Comparison of ENCODE assay signal across 27 mouse cellular contexts in genomic region chr16:92387692-92388091, GRCm38 (mm10). TPM values are rescaled to one million over a fixed set of nuclear protein-coding genes. Genes with fewer than 3 reads are reported as not detected.
DNase-seq lines count a peak whose midpoint lies in the region; ATAC-seq lines count a peak whose summit lies in the region.
"Had no signal": no experiment of that assay in that cellular context is flagged by ENCODE, and none has a peak within 500 bp of the region (broad histone marks: within the 10 kb centered on the region; RNA-seq: fewer than 3 reads in every experiment).

No protein-coding gene starts in this region.

- WGBS in midbrain, embryonic 11.5 days: 22% methylated on average over 10 of the region's 10 CpGs
- 24% methylated on average over 10 of the region's 10 CpGs for WGBS in midbrain, embryonic 13.5 days
- WGBS in midbrain, embryonic 14.5 days: 12% methylated on average over 10 of the region's 10 CpGs

- no peaks in the 10 kb centered on the region for H3K9me3 ChIP-seq in midbrain, embryonic 11.5 days (ENCODE audit: control insufficient read depth, low read length)
- no peaks in the 10 kb centered on the region for H3K9me3 ChIP-seq in midbrain, embryonic 13.5 days
- H3K9me3 ChIP-seq in midbrain, embryonic 14.5 days (ENCODE audit: control insufficient read depth, low read length): no peaks in the 10 kb centered on the region
- H3K9me3 ChIP-seq: embryonic facial prominence, embryonic 13.5 days; embryonic facial prominence, embryonic 15.5 days; forebrain, embryonic 13.5 days; forebrain, embryonic 15.5 days had no signal

- H3K9ac ChIP-seq in midbrain, embryonic 11.5 days (ENCODE audit: low read length): no peak overlapping the region
- no peak overlapping the region for H3K9ac ChIP-seq in midbrain, embryonic 13.5 days (replicated peaks)
- H3K9ac ChIP-seq in midbrain, embryonic 14.5 days (replicated peaks; ENCODE audit: low read length): no peak overlapping the region
- H3K9ac ChIP-seq: embryonic facial prominence, embryonic 13.5 days; embryonic facial prominence, embryonic 15.5 days; forebrain, embryonic 13.5 days; forebrain, embryonic 15.5 days; forebrain, postnatal 0 days had no signal

- no peak overlapping the region for H3K4me2 ChIP-seq in midbrain, embryonic 11.5 days
- no peak overlapping the region for H3K4me2 ChIP-seq in midbrain, embryonic 13.5 days (replicated peaks)
- H3K4me2 ChIP-seq in midbrain, embryonic 14.5 days (ENCODE audit: low read length): no peak overlapping the region
- H3K4me2 ChIP-seq: embryonic facial prominence, embryonic 13.5 days; embryonic facial prominence, embryonic 15.5 days; forebrain, embryonic 13.5 days; forebrain, embryonic 15.5 days had no signal

- ATAC-seq in midbrain, embryonic 11.5 days (ENCODE audit: low FRiP score): no peak
- ATAC-seq in midbrain, embryonic 13.5 days: no peak
- no peak for ATAC-seq in midbrain, embryonic 14.5 days (ENCODE audit: low FRiP score, low TSS enrichment)
- ATAC-seq: forebrain, embryonic 13.5 days; forebrain, embryonic 15.5 days; forebrain, postnatal 0 days had no signal

- no peaks in the 10 kb centered on the region for H3K27me3 ChIP-seq in midbrain, embryonic 11.5 days (ENCODE audit: control insufficient read depth, insufficient read depth, low read length)
- H3K27me3 ChIP-seq in midbrain, embryonic 13.5 days: no peaks in the 10 kb centered on the region
- no peaks in the 10 kb centered on the region for H3K27me3 ChIP-seq in midbrain, embryonic 14.5 days (ENCODE audit: control insufficient read depth, insufficient read depth, low read length)
- H3K27me3 ChIP-seq: embryonic facial prominence, embryonic 13.5 days; embryonic facial prominence, embryonic 15.5 days; forebrain, embryonic 13.5 days; forebrain, embryonic 15.5 days had no signal

- no peak overlapping the region for H3K27ac ChIP-seq in midbrain, embryonic 11.5 days (ENCODE audit: low read depth, low read length)
- no peak overlapping the region for H3K27ac ChIP-seq in midbrain, embryonic 13.5 days
- no peak overlapping the region for H3K27ac ChIP-seq in midbrain, embryonic 14.5 days (replicated peaks; ENCODE audit: low read depth, low read length)
- H3K27ac ChIP-seq: embryonic facial prominence, embryonic 13.5 days; embryonic facial prominence, embryonic 15.5 days; forebrain, embryonic 13.5 days; forebrain, embryonic 15.5 days had no signal

- H3K36me3 ChIP-seq in midbrain, embryonic 11.5 days (ENCODE audit: control insufficient read depth, insufficient read depth, low read length): no peaks in the 10 kb centered on the region
- H3K36me3 ChIP-seq in midbrain, embryonic 13.5 days: peaks cover 17% of the 10 kb centered on the region
- peaks cover 11% of the 10 kb centered on the region for H3K36me3 ChIP-seq in midbrain, embryonic 14.5 days (ENCODE audit: control insufficient read depth, insufficient read depth, low read length)
- H3K36me3 ChIP-seq: forebrain, embryonic 15.5 days had no signal

- DNase-seq in midbrain, embryonic 11.5 days (ENCODE audit: low spot score, missing footprints): peak; percentile 87
- peak; percentile 65 for DNase-seq in retina, postnatal 1 day
- DNase-seq in retina, embryonic 14.5 days (ENCODE audit: low spot score): no peak
- DNase-seq in midbrain, embryonic 14.5 days: peak; percentile 39
- peak; percentile 28 for DNase-seq in retina, postnatal 7 days (ENCODE audit: low read depth, low spot score)
- DNase-seq in adrenal gland, postnatal 14 days: no peak
- no peak for DNase-seq in yolk sac, embryonic 10.5 days (ENCODE audit: low spot score)
- DNase-seq: adrenal gland, adult 2 months; adrenal gland, postnatal 10 days; adrenal gland, postnatal 36 days; cerebellum, adult 11 months; cerebellum, adult 18-20 months; cerebellum, adult 8-10 months; cerebellum, adult 9-11 months; cerebellum, postnatal 14 days; cerebellum, postnatal 36 days; embryo, embryonic 11 days; forebrain, postnatal 0 days had no signal

- no peak overlapping the region for H3K4me3 ChIP-seq in midbrain, embryonic 11.5 days (ENCODE audit: low read depth, low read length)
- no peak overlapping the region for H3K4me3 ChIP-seq in midbrain, embryonic 13.5 days (replicated peaks)
- no peak overlapping the region for H3K4me3 ChIP-seq in midbrain, embryonic 14.5 days (replicated peaks; ENCODE audit: low read depth, low read length)
- H3K4me3 ChIP-seq: embryonic facial prominence, embryonic 13.5 days; embryonic facial prominence, embryonic 15.5 days; erythroblast, embryonic 14.5 days; forebrain, embryonic 13.5 days; forebrain, embryonic 15.5 days had no signal

- H3K4me1 ChIP-seq in midbrain, embryonic 11.5 days (ENCODE audit: control insufficient read depth, insufficient read depth, low read length): peaks cover 2% of the 10 kb centered on the region; the same call in 1 of the 2 replicates
- H3K4me1 ChIP-seq in midbrain, embryonic 13.5 days (replicated peaks): peaks cover 19% of the 10 kb centered on the region
- H3K4me1 ChIP-seq in midbrain, embryonic 14.5 days (ENCODE audit: control insufficient read depth, insufficient read depth, low read length): peaks cover 4% of the 10 kb centered on the region; the same call in 1 of the 2 replicates
- H3K4me1 ChIP-seq: embryonic facial prominence, embryonic 15.5 days had no signal

RNA-seq across cellular contexts. Expression of gene Kcne1, which starts 28.4 kb away (rescaled TPM):
- 0.16 TPM in 1 of 2 replicates, not detected in the other for polyA plus RNA-seq in midbrain, embryonic 11.5 days (2014; fragmentation: Nextera tagmentation; extraction: Ambion mirVana)
- 0.12 TPM in 1 of 2 replicates, not detected in the other for polyA plus RNA-seq in midbrain, embryonic 13.5 days (2015; fragmentation: Nextera tagmentation; extraction: Ambion mirVana)
- 0.07 TPM in 1 of 2 replicates, not detected in the other for polyA plus RNA-seq in midbrain, embryonic 14.5 days (2014; fragmentation: Nextera tagmentation; extraction: Ambion mirVana)
- not detected in 2 replicates for total RNA-seq in adrenal gland, postnatal 14 days (2021)
- total RNA-seq: adrenal gland, postnatal 10 days; adrenal gland, postnatal 36 days; common myeloid progenitor, adult 5-6 weeks; ES-E14; forebrain, postnatal 0 days; MEL had no signal
- polyA plus RNA-seq: adrenal gland, adult 2 months; erythroblast, embryonic 14.5 days; forebrain, embryonic 13.5 days; forebrain, embryonic 15.5 days; forebrain, postnatal 0 days had no signal

Comparison
In these comparisons a context has a peak if more than half of its experiments do, and no peak if none do; other contexts are left out.
1. DNase-seq: peak in midbrain, embryonic 11.5 days (single experiment), retina, postnatal 1 day (single experiment), midbrain, embryonic 14.5 days (single experiment) and retina, postnatal 7 days (single experiment); none in retina, embryonic 14.5 days (single experiment), adrenal gland, postnatal 14 days (single experiment) and yolk sac, embryonic 10.5 days (single experiment).